Mouse (Mus musculus): Measurements from ENCODE around the gene Disp2. TPM values are rescaled to one million over a fixed set of nuclear protein-coding genes. Genes with fewer than 3 reads are reported as not detected.

Disp2 gene
- polyA plus RNA-seq, 1 experiment: 5.8 TPM

DNA sequence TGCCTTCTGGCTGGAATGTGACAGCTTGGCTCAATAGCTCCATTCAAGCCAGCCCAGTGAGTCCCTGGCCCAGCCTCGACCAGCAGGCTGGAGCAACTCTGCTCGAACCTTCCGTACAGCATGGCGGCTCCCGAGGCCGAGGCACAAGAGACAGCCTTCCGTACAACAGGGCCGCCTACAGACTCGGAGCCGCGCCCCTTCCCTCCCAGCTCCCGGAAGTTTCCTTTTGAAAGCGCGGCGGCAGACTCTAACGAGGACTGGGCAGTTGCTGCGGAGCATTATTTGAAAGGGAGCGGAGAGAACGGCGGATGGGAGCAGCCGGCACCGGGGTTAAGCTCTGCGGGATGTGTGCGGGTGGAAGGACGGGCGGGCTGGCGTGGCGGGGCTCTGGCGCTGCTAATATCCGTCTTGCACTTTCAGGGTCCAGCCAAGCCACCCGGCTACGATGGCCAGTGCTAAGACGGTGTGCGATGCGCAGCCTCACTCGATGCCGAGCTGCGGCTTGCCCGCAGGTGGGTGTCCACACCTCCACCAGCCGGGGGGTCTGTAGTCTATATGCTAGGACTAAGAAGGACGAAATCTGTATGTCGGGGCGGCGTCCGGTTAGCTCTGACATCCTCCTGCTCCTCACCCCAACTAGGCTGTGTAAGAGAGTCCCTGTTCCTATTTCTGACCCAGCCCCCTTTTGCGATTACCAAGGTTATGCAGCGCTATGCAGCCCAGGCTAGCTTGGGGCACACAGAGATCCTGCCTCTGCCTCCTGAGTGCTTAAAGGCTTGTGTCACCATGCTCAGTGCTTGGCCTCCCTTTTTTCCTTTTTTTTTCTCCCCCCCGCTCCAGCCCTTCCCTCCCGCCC lies 34.7 kb downstream of the Disp2 start, which contains the start of gene Knstrn:
TSS of gene Knstrn (plus strand) at position 23 of the 856 bp plus-strand sequence.
- H3K4me1 ChIP-seq (ENCODE audit: control insufficient read depth, insufficient read depth, low read length): peaks cover 3% of the 10 kb centered on the region
- peak within 1 kb of the TSS; percentile 79 for H3K4me3 ChIP-seq (replicated peaks; ENCODE audit: extremely low read depth, low read depth, low read length)
- under 1% methylated on average over 49 of the region's 49 CpGs for WGBS
- no peak for TF ChIP-seq CTCF (IDR thresholded peaks at IDR 0.05; ENCODE audit: insufficient read depth, low read length)
- TF ChIP-seq POLR2A (IDR thresholded peaks at IDR 0.05; ENCODE audit: borderline replicate concordance, extremely low read depth, low read depth, low read length): no peak
- peak; percentile 84 for DNase-seq

DNA sequence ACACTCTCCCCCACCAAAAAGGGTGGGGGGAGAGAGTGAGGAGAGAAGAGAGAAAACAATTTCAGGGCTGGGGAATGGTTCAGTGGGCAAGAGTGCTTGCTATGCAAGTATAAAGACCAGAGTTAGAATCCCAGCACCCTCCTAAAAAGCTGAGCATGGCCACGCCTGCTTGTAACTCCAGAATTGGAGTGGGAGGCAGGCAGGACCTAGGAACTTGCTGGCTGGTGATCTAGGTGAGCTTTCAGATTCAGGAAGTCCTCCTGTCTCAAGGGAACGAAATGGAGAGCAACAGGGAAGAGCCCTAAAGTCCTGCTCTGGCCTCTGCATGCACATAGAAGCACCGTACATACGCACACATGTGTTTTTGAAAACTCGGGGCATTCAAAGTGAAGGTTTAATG lies 43.3 kb downstream of the Disp2 start:
- H3K4me1 ChIP-seq (ENCODE audit: control insufficient read depth, insufficient read depth, low read length): no peaks in the 10 kb centered on the region
- WGBS: 89% methylated on average over 5 of the region's 5 CpGs
- no peak overlapping the region for H3K4me3 ChIP-seq (replicated peaks; ENCODE audit: extremely low read depth, low read depth, low read length)
- TF ChIP-seq CTCF (IDR thresholded peaks at IDR 0.05; ENCODE audit: insufficient read depth, low read length) (no peak), POLR2A (IDR thresholded peaks at IDR 0.05; ENCODE audit: borderline replicate concordance, extremely low read depth, low read depth, low read length) (no peak)
- DNase-seq: no peak

DNA sequence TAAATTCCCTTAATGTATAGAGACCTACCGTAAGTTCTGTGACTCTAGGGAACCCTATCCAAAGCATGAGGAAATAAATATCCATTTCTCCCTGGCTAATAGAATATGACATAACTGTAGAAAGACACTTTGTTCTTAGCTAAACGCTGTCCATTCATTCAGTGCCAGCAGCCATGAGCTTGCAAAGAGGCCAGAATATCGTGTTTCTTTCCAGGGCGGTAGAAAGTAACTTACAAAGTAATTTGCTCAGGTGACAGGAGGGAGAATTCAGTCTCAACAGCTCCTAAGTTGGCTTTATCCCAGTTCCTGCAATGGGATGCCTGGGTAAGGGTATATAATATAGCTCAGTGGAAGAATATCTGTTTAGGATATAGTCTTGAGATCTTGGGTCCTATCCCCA lies 44.9 kb downstream of the Disp2 start:
- H3K4me1 ChIP-seq (ENCODE audit: control insufficient read depth, insufficient read depth, low read length): no peaks in the 10 kb centered on the region
- DNase-seq: no peak
- no peak overlapping the region for H3K4me3 ChIP-seq (replicated peaks; ENCODE audit: extremely low read depth, low read depth, low read length)
- TF ChIP-seq CTCF (IDR thresholded peaks at IDR 0.05; ENCODE audit: insufficient read depth, low read length): no peak
- no peak for TF ChIP-seq POLR2A (IDR thresholded peaks at IDR 0.05; ENCODE audit: borderline replicate concordance, extremely low read depth, low read depth, low read length)
- WGBS: 93% methylated on average over 4 of the region's 4 CpGs

DNA sequence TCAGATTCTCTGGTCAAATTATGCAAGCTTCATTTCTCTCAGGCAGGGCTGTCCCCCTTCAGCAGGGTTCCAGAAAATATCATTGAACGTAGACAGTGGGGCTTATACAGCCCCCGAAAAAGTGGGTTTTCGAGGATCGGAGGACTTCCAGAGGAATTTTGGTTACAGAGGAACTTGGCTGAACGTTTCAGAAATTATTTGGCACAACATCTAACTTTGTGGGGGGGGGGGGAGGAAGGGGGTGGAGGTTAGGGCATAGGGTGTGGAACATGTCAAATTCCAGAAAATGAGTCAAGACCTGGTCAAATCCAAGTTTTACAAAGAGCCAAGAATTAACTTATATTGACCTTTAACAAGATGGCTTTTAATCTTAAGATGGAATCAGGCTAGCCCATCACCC lies 49.6 kb downstream of the Disp2 start:
- WGBS: 65% methylated on average over 5 of the region's 5 CpGs
- no peak for DNase-seq
- no peaks in the 10 kb centered on the region for H3K4me1 ChIP-seq (ENCODE audit: control insufficient read depth, insufficient read depth, low read length)
- H3K4me3 ChIP-seq (replicated peaks; ENCODE audit: extremely low read depth, low read depth, low read length): no peak overlapping the region
- TF ChIP-seq CTCF (IDR thresholded peaks at IDR 0.05; ENCODE audit: insufficient read depth, low read length): no peak
- no peak for TF ChIP-seq POLR2A (IDR thresholded peaks at IDR 0.05; ENCODE audit: borderline replicate concordance, extremely low read depth, low read depth, low read length)

DNA sequence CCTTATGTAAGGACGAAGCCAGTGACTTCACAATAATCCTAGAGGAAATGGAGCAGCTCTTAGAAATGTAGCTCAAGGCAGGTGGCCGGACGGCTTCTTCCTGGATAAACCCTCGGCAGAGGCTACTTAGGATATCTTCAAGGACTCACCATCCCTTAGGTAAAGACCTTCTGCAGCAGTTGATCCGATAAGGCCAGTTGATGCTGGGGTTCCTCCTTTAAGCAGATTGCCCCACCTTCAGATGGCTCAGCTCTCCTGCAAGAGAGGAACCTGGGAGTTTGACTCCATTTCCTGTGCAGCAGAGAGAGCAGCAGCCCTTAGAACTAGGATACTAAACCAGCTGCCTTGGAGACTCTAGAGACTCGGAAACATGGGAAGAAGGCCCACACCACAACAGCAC lies 54.5 kb downstream of the Disp2 start:
- TF ChIP-seq CTCF (IDR thresholded peaks at IDR 0.05; ENCODE audit: insufficient read depth, low read length): no peak
- TF ChIP-seq POLR2A (IDR thresholded peaks at IDR 0.05; ENCODE audit: borderline replicate concordance, extremely low read depth, low read depth, low read length): no peak
- DNase-seq: no peak
- Histone ChIP-seq H3K4me1 (ENCODE audit: control insufficient read depth, insufficient read depth, low read length) (no peaks in the 10 kb centered on the region), H3K4me3 (replicated peaks; ENCODE audit: extremely low read depth, low read depth, low read length) (no peak overlapping the region)
- 88% methylated on average over 6 of the region's 6 CpGs for WGBS

DNA sequence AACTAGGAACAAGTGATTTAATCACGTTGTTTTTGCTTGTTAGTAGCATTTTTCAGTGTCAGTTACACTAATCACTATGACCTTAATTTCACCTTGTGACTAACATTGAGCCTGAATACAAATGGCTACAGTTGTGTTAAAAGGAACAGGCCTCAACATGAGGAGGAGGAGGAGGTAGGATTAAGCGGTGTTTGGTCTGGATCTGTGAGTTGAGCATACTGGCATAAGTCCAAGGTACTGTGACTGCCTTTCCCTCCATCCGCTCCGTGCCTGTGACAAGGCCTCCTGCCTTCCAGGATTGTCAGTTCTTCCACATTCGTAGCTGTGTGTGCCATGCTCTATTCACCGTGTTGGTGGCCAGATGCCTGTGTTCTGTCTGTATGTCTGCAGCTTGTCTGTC lies 55.6 kb downstream of the Disp2 start:
- 75% methylated on average over 6 of the region's 6 CpGs for WGBS
- Histone ChIP-seq H3K4me1 (ENCODE audit: control insufficient read depth, insufficient read depth, low read length) (no peaks in the 10 kb centered on the region), H3K4me3 (replicated peaks; ENCODE audit: extremely low read depth, low read depth, low read length) (no peak overlapping the region)
- TF ChIP-seq POLR2A (IDR thresholded peaks at IDR 0.05; ENCODE audit: borderline replicate concordance, extremely low read depth, low read depth, low read length) (no peak), CTCF (IDR thresholded peaks at IDR 0.05; ENCODE audit: insufficient read depth, low read length) (no peak)
- no peak for DNase-seq

DNA sequence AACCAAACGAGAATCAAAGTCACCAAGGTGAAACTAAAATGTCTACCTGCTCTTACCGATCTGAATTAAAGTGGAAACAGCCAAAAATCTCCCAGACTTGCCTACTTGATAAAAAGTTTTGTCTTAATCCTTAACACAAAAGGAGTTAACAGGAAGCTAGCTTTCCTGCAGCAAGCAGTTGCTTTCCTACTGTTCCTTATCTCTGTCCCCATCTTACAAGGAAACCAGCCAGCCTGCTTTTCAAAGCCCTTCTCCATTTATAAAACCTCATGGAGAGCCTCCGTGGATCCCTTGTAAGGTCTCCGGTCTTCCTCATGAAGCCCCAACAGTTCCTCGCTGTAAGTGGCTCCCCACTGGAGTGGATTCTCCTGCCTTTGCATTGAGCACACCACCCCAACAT lies 58.8 kb downstream of the Disp2 start:
- DNase-seq: no peak
- WGBS: 19% methylated on average over 5 of the region's 5 CpGs
- TF ChIP-seq CTCF (IDR thresholded peaks at IDR 0.05; ENCODE audit: insufficient read depth, low read length): no peak
- no peak for TF ChIP-seq POLR2A (IDR thresholded peaks at IDR 0.05; ENCODE audit: borderline replicate concordance, extremely low read depth, low read depth, low read length)
- Histone ChIP-seq H3K4me1 (ENCODE audit: control insufficient read depth, insufficient read depth, low read length) (no peaks in the 10 kb centered on the region), H3K4me3 (replicated peaks; ENCODE audit: extremely low read depth, low read depth, low read length) (no peak overlapping the region)

DNA sequence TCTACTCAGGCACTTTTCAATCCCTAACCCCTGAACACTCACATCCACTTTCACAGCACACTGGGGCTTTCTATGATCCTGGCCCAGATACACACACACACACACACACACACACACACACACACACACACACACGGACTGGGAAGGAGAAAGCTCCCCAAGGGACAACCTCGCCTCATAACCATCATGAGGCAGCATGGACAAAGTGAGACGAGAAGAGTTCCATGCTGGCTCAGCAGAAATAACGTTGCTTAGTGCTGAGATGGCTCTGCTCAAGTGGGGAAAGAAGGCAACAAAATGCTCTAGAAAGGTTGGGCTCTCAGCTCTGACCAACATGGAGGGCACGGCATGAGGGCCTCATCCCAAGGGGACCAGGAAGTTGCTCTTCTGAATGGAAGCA lies 61.7 kb downstream of the Disp2 start:
- no peak overlapping the region for H3K4me3 ChIP-seq (replicated peaks; ENCODE audit: extremely low read depth, low read depth, low read length)
- WGBS: 69% methylated on average over 5 of the region's 5 CpGs

DNA sequence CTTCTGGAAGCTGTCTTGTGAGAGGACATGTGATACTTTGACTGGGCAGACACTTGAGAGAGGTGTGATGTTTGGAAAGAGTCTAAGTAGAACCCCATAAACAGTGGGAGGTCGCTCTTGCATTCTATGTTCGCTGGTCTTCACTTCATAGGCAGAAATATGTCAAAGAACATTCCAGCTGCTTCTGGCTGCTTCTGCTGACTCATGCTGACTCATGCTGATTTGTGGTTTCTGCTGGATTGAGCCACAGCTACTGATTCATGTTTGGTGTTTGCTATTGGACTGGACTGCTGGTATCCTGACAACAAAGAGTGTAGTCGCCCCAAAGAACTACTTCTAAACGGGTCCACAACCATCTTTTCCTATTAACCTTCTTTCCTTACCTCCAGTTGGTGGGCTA lies 62.3 kb downstream of the Disp2 start:
- Histone ChIP-seq H3K4me1 (ENCODE audit: control insufficient read depth, insufficient read depth, low read length) (no peaks in the 10 kb centered on the region), H3K4me3 (replicated peaks; ENCODE audit: extremely low read depth, low read depth, low read length) (no peak overlapping the region)
- no peak for TF ChIP-seq CTCF (IDR thresholded peaks at IDR 0.05; ENCODE audit: insufficient read depth, low read length)
- TF ChIP-seq POLR2A (IDR thresholded peaks at IDR 0.05; ENCODE audit: borderline replicate concordance, extremely low read depth, low read depth, low read length): no peak
- DNase-seq: no peak
- 78% methylated on average over 4 of the region's 4 CpGs for WGBS

More for the DNA sequence above, 61.7 kb downstream of the Disp2 start:
- no peak for DNase-seq
- H3K4me1 ChIP-seq (ENCODE audit: control insufficient read depth, insufficient read depth, low read length): no peaks in the 10 kb centered on the region
- TF ChIP-seq CTCF (IDR thresholded peaks at IDR 0.05; ENCODE audit: insufficient read depth, low read length) (no peak), POLR2A (IDR thresholded peaks at IDR 0.05; ENCODE audit: borderline replicate concordance, extremely low read depth, low read depth, low read length) (no peak)

DNA sequence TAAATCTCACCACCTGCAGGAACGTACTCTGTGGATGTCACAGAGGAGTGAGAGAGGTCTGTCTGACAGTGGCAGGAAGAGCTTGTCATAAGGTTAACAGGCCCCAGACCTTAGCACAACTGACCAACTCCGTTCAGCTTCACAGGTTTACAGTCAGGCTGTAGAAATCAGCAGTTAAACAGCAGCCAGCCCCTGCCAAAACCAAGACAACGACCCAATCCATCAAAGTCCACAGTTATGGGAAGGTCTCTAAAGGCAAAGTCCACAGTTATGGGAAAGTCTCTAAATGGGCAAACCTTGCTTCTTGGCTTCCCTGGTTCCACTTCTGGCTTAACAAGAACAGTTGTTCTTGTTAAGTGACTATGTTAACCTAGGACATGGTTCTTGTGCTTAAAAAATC lies 64.9 kb downstream of the Disp2 start:
- TF ChIP-seq POLR2A (IDR thresholded peaks at IDR 0.05; ENCODE audit: borderline replicate concordance, extremely low read depth, low read depth, low read length) (no peak), CTCF (IDR thresholded peaks at IDR 0.05; ENCODE audit: insufficient read depth, low read length) (no peak)
- Histone ChIP-seq H3K4me1 (ENCODE audit: control insufficient read depth, insufficient read depth, low read length) (no peaks in the 10 kb centered on the region), H3K4me3 (replicated peaks; ENCODE audit: extremely low read depth, low read depth, low read length) (no peak overlapping the region)
- 84% methylated on average over 3 of the region's 3 CpGs for WGBS
- no peak for DNase-seq

Data from lung, adult 2 months (tissue).